Mouse (Mus musculus): ENCODE data around the gene Tox3. TPM values are rescaled to one million over a fixed set of nuclear protein-coding genes. Genes with fewer than 3 reads are reported as not detected.

Gene Tox3
- polyA plus RNA-seq (2012; ENCODE audit: insufficient read depth, insufficient read length, low replicate concordance, missing spikeins): not detected in 2 replicates

DNA sequence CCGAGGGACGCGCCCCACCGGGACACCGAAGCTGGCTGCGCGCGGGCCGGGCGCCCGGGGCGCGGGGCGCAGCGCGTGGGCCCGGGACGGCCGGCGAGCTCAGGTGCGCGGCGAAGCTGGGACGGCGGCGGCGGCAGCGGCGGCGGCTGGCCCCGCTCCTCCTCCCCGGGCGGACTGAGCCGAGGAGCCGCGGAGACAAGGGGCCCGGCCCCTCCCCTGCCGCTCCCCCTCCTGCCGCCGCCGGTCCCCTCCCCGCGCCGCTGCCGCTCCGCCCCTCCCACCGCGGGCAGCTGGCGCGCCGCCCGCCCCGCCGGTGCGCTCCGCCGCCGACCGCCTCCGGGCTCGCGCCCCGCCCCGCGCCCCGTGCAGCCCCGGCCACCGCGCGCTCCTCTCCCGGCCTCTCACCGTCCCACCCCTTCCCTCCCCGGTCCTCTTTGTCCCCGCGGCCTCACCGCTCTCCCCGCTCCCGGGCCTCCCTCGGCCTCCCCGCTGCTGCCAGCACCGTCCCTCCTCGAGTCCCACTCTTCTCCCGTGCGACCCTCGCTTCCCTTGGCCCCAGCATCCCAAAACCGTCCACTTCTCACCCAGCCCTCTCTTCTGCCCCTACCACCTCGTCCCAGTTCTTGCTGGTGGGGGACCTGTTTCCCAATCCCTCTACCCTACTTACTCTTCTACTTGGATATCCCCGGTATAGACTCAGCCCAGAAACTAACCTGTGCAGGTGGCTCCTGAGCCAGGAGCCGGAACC is at the start of gene Tox3:
Gene Tox3 (minus strand): TSS at position 166 of the 748 bp plus-strand sequence.
- H3K27ac ChIP-seq (ENCODE audit: insufficient read depth, low read depth, low read length): peak within 1 kb of the TSS; percentile 15
- 9% methylated on average over 53 of the region's 89 CpGs for WGBS
- H3K4me3 ChIP-seq (ENCODE audit: insufficient read depth, low read depth, low read length): peak within 1 kb of the TSS; percentile 83
- TF ChIP-seq POLR2A (IDR thresholded peaks at IDR 0.05; ENCODE audit: insufficient read depth, low read depth, low read length): no peak
- TF ChIP-seq CTCF (IDR thresholded peaks at IDR 0.05; ENCODE audit: insufficient read depth, low read depth, low read length): no peak
- peaks cover 5% of the 10 kb centered on the region; the same call in 1 of the 2 replicates for H3K4me1 ChIP-seq (ENCODE audit: control insufficient read depth, insufficient read depth, low read length)

DNA sequence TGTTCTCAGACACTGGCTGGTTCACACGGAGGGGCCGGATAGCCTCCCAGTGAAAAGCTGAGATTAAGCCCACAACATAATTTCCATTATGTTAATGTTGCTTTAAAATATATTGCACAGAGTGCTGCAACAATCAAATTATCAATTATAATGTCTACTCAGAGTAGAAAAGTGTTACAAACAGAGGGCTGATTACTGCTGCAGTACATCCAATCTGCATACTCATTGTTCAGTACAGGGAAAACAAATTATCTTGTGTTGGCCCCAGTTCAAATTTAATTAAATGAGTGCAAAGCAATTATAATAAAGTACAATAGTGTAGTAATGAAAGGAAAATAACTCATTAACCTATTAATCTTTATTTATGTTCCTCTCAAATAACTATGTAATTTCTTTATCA is 44.5 kb upstream of the Tox3 start:
- H3K4me1 ChIP-seq (ENCODE audit: control insufficient read depth, insufficient read depth, low read length): peaks cover 4% of the 10 kb centered on the region
- H3K27ac ChIP-seq (ENCODE audit: insufficient read depth, low read depth, low read length): no peak overlapping the region
- WGBS: 49% methylated on average over 2 of the region's 2 CpGs
- TF ChIP-seq POLR2A (IDR thresholded peaks at IDR 0.05; ENCODE audit: insufficient read depth, low read depth, low read length) (no peak), CTCF (IDR thresholded peaks at IDR 0.05; ENCODE audit: insufficient read depth, low read depth, low read length) (no peak)
- no peak overlapping the region for H3K4me3 ChIP-seq (ENCODE audit: insufficient read depth, low read depth, low read length)

DNA sequence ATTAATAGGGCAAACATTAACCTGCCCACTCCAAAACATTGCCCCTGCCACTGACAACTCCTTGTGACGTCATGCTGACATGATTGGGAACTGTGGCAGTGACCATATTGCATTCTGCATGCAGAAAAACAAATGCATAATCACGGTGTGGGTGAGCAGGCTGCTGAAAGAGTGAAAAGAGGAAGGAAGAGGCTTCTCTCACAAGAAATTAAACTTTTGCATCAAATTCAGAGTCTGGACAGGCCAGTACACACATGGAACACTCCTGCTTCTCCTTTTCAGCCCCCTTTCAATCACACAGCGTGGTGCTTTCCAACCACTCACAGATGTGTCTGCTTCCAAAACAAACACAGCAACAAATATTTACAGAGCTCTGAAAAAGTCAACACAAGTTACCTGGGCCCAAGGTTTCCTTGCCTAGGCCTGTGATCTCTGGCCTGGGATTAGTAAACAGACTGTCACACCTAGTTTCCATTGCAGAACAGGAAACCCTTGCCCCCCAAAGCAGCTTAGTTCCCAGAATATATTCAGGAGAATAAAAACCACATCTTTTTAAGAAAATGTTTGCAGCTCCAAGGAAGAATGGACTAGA is 43.4 kb upstream of the Tox3 start:
- no peak overlapping the region for H3K27ac ChIP-seq (ENCODE audit: insufficient read depth, low read depth, low read length)
- H3K4me3 ChIP-seq (ENCODE audit: insufficient read depth, low read depth, low read length): no peak overlapping the region
- TF ChIP-seq CTCF (IDR thresholded peaks at IDR 0.05; ENCODE audit: insufficient read depth, low read depth, low read length): no peak
- TF ChIP-seq POLR2A (IDR thresholded peaks at IDR 0.05; ENCODE audit: insufficient read depth, low read depth, low read length): no peak
- peaks cover 4% of the 10 kb centered on the region for H3K4me1 ChIP-seq (ENCODE audit: control insufficient read depth, insufficient read depth, low read length)
- 54% methylated on average over 3 of the region's 3 CpGs for WGBS

- Histone ChIP-seq H3K27ac (ENCODE audit: insufficient read depth, low read depth, low read length) (no peak overlapping the region), H3K4me1 (ENCODE audit: control insufficient read depth, insufficient read depth, low read length) (peaks cover 4% of the 10 kb centered on the region), H3K4me3 (ENCODE audit: insufficient read depth, low read depth, low read length) (no peak overlapping the region)
- WGBS: 47% methylated on average over 1 of the region's 1 CpGs
- no peak for TF ChIP-seq CTCF (IDR thresholded peaks at IDR 0.05; ENCODE audit: insufficient read depth, low read depth, low read length)
- no peak for TF ChIP-seq POLR2A (IDR thresholded peaks at IDR 0.05; ENCODE audit: insufficient read depth, low read depth, low read length)
Observed at GRCm38 (mm10) chr8:90390827-90391226, 42.7 kb upstream of the Tox3 start.

DNA sequence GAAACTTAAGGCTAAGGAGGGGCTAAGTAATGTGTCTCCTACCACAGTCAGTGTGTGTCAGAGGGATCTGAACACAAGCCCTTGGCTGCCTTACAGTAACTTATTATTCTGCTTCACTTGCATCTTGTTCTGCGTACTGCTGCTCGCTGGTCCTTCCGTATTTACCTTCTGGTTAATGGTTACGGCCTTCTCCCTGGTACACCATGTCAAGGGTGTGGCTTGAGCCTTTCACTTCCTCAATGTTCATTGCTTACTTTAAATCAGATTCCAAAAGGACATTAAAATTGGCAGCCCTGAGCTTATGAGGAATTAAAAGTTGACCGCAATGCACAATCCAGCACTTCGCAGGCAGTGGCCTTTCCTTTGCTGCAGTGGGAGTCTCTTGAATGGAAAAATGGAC is 30.9 kb upstream of the Tox3 start:
- TF ChIP-seq CTCF (IDR thresholded peaks at IDR 0.05; ENCODE audit: insufficient read depth, low read depth, low read length): no peak
- TF ChIP-seq POLR2A (IDR thresholded peaks at IDR 0.05; ENCODE audit: insufficient read depth, low read depth, low read length): no peak
- H3K4me1 ChIP-seq (ENCODE audit: control insufficient read depth, insufficient read depth, low read length): no peaks in the 10 kb centered on the region
- H3K27ac ChIP-seq (ENCODE audit: insufficient read depth, low read depth, low read length): no peak overlapping the region
- no peak overlapping the region for H3K4me3 ChIP-seq (ENCODE audit: insufficient read depth, low read depth, low read length)
- 93% methylated on average over 6 of the region's 6 CpGs for WGBS

GRCm38 (mm10) chr8:90378036-90378435 is 29.9 kb upstream of the Tox3 start:
- H3K4me3 ChIP-seq (ENCODE audit: insufficient read depth, low read depth, low read length): no peak overlapping the region
- TF ChIP-seq POLR2A (IDR thresholded peaks at IDR 0.05; ENCODE audit: insufficient read depth, low read depth, low read length) (no peak), CTCF (IDR thresholded peaks at IDR 0.05; ENCODE audit: insufficient read depth, low read depth, low read length) (no peak)
- H3K4me1 ChIP-seq (ENCODE audit: control insufficient read depth, insufficient read depth, low read length): no peaks in the 10 kb centered on the region
- over 99% methylated on average over 3 of the region's 3 CpGs for WGBS
- no peak overlapping the region for H3K27ac ChIP-seq (ENCODE audit: insufficient read depth, low read depth, low read length)

DNA sequence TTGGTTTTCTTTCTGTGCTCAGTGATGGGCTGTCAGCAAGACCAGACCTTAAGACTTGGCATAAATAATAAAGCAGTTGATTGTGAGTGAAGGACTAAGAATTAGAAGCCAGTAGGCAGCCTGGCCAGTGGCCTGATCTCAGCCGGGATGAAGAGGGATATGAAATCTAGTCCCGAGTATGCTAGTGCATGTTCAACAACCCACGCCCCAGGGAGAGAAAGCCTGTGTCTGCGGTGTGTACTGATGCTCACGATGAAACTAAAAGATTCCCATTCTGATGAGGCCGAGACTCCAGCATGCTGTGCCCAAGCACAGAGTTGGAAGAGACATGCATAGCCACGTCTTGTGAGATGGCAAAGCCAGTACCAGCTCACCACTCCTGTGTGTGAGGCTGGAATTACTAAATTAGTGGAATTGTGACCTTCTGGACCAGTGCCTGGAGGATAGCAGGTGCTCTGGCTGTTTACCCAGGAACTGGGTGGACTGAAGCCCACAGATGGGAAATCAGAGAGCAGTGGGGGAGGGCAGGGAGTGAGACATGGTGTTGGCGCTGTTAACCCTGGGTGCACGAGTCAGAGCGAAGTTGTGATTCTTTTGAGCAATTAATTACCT is 23.6 kb upstream of the Tox3 start:
- 61% methylated on average over 10 of the region's 10 CpGs for WGBS

GRCm38 (mm10) chr8:90369876-90370275 is 21.7 kb upstream of the Tox3 start:
- TF ChIP-seq CTCF (IDR thresholded peaks at IDR 0.05; ENCODE audit: insufficient read depth, low read depth, low read length) (no peak), POLR2A (IDR thresholded peaks at IDR 0.05; ENCODE audit: insufficient read depth, low read depth, low read length) (no peak)
- Histone ChIP-seq H3K27ac (ENCODE audit: insufficient read depth, low read depth, low read length) (no peak overlapping the region), H3K4me3 (ENCODE audit: insufficient read depth, low read depth, low read length) (no peak overlapping the region), H3K4me1 (ENCODE audit: control insufficient read depth, insufficient read depth, low read length) (peaks cover 2% of the 10 kb centered on the region; the same call in 1 of the 2 replicates)
- WGBS: 65% methylated on average over 3 of the region's 3 CpGs

More for the DNA sequence above, 23.6 kb upstream of the Tox3 start:
- Histone ChIP-seq H3K4me3 (ENCODE audit: insufficient read depth, low read depth, low read length) (no peak overlapping the region), H3K4me1 (ENCODE audit: control insufficient read depth, insufficient read depth, low read length) (peaks cover 2% of the 10 kb centered on the region; the same call in 1 of the 2 replicates), H3K27ac (ENCODE audit: insufficient read depth, low read depth, low read length) (no peak overlapping the region)
- TF ChIP-seq CTCF (IDR thresholded peaks at IDR 0.05; ENCODE audit: insufficient read depth, low read depth, low read length) (no peak), POLR2A (IDR thresholded peaks at IDR 0.05; ENCODE audit: insufficient read depth, low read depth, low read length) (no peak)

- no peak overlapping the region for H3K27ac ChIP-seq (ENCODE audit: insufficient read depth, low read depth, low read length)
- 76% methylated on average over 3 of the region's 3 CpGs for WGBS
- H3K4me3 ChIP-seq (ENCODE audit: insufficient read depth, low read depth, low read length): no peak overlapping the region
- H3K4me1 ChIP-seq (ENCODE audit: control insufficient read depth, insufficient read depth, low read length): no peaks in the 10 kb centered on the region
- no peak for TF ChIP-seq CTCF (IDR thresholded peaks at IDR 0.05; ENCODE audit: insufficient read depth, low read depth, low read length)
- no peak for TF ChIP-seq POLR2A (IDR thresholded peaks at IDR 0.05; ENCODE audit: insufficient read depth, low read depth, low read length)
Observed at GRCm38 (mm10) chr8:90356729-90357128, 8.6 kb upstream of the Tox3 start.
